Mouse (Mus musculus) testis, adult 2 months (tissue): ENCODE data around the gene Chac1. TPM values are rescaled to one million over a fixed set of nuclear protein-coding genes. Genes with fewer than 3 reads are reported as not detected.

Experiments used
- H3K27ac ChIP-seq: fragments of 200-500 bp; 2 replicates; pipeline ENCODE4 v1.5.1; 2012; ENCODE audit warnings: low read depth, low read length; ENCODE audit not compliant: control insufficient read depth, insufficient read depth
- H3K27me3 ChIP-seq: fragments of 200-500 bp; 2 replicates; pipeline ENCODE4 v1.6.1; 2012; ENCODE audit warnings: mild to moderate bottlenecking, low read length, moderate library complexity; ENCODE audit not compliant: control insufficient read depth, insufficient read depth
- H3K36me3 ChIP-seq: fragments of 200-500 bp; 2 replicates; pipeline ENCODE4 v1.6.1; 2012; ENCODE audit warnings: mild to moderate bottlenecking, low read length; ENCODE audit not compliant: control insufficient read depth, insufficient read depth
- H3K4me1 ChIP-seq: fragments of 200-500 bp; 2 replicates; pipeline ENCODE4 v1.6.1; 2012; ENCODE audit warnings: low read length; ENCODE audit not compliant: control insufficient read depth, insufficient read depth
- H3K4me3 ChIP-seq: fragments of 200-500 bp; 2 replicates; pipeline ENCODE4 v1.5.1; 2012; ENCODE audit warnings: low read depth, mild to moderate bottlenecking, low read length, moderate library complexity, mixed read lengths; ENCODE audit not compliant: control insufficient read depth
- CTCF ChIP-seq: fragments of 200-500 bp; IDR thresholded peaks from 2 replicates; pipeline ENCODE4 v1.5.1; 2012; ENCODE audit warnings: low read depth, mild to moderate bottlenecking, inconsistent platforms, low read length, moderate library complexity; ENCODE audit not compliant: control insufficient read depth, insufficient read depth, insufficient replicate concordance
- POLR2A ChIP-seq: fragments of 200-500 bp; IDR thresholded peaks from 2 replicates; pipeline ENCODE4 v1.6.1; 2012; ENCODE audit warnings: low read depth, mild to moderate bottlenecking, inconsistent platforms, low read length, moderate library complexity; ENCODE audit not compliant: control insufficient read depth
- polyA plus RNA-seq: library from polyadenylated mRNA; depleted of rRNA; stranded (reverse); fragments of >200 nt; gene quantifications from 2 replicates; pipeline ENCODE4 v1.2.3, GENCODE M21; 2012; rRNA removed

Gene Chac1
- polyA plus RNA-seq = 3.5 and 3.6 TPM in 2 replicates

GRCm38 (mm10) chr2:119350555-119351486 lies at the start of gene Chac1:
Gene Chac1 (plus strand): TSS chr2:119351229.
- Histone ChIP-seq H3K27ac (no peak within 1 kb of the TSS), H3K27me3 (no peaks in the 10 kb centered on the region; the same call in 1 of the 2 replicates)

GRCm38 (mm10) chr2:119302876-119303275 lies 48.2 kb upstream of the Chac1 start:
- Histone ChIP-seq H3K27ac (no peak overlapping the region), H3K36me3 (no peaks in the 10 kb centered on the region), H3K27me3 (no peaks in the 10 kb centered on the region), H3K4me1 (peaks cover 24% of the 10 kb centered on the region), H3K4me3 (no peak overlapping the region)
- TF ChIP-seq POLR2A = no peak
- no peak for TF ChIP-seq CTCF

More at GRCm38 (mm10) chr2:119350555-119351486, at the start of gene Chac1:
- TF ChIP-seq CTCF = no peak
- no peak for TF ChIP-seq POLR2A
- Histone ChIP-seq H3K4me1 (peaks cover 22% of the 10 kb centered on the region), H3K4me3 (peak within 1 kb of the TSS; percentile 69), H3K36me3 (no peaks in the 10 kb centered on the region)

GRCm38 (mm10) chr2:119304391-119304790 lies 46.6 kb upstream of the Chac1 start:
- no peaks in the 10 kb centered on the region for H3K36me3 ChIP-seq
- TF ChIP-seq POLR2A = no peak
- TF ChIP-seq CTCF = no peak
- H3K27me3 ChIP-seq = no peaks in the 10 kb centered on the region
- peaks cover 24% of the 10 kb centered on the region for H3K4me1 ChIP-seq
- no peak overlapping the region for H3K4me3 ChIP-seq
- no peak overlapping the region for H3K27ac ChIP-seq

- no peaks in the 10 kb centered on the region for H3K27me3 ChIP-seq
Measured at GRCm38 (mm10) chr2:119304798-119305208, 46.2 kb upstream of the Chac1 start.

GRCm38 (mm10) chr2:119311544-119311943 lies 39.5 kb upstream of the Chac1 start:
- TF ChIP-seq CTCF (no peak), POLR2A (no peak)
- Histone ChIP-seq H3K4me3 (no peak overlapping the region), H3K27ac (no peak overlapping the region), H3K4me1 (no peaks in the 10 kb centered on the region), H3K27me3 (no peaks in the 10 kb centered on the region), H3K36me3 (no peaks in the 10 kb centered on the region)

More at GRCm38 (mm10) chr2:119304798-119305208, 46.2 kb upstream of the Chac1 start:
- no peaks in the 10 kb centered on the region for H3K36me3 ChIP-seq
- TF ChIP-seq CTCF (no peak), POLR2A (no peak)
- H3K27ac ChIP-seq = peak overlapping the region; percentile 17; the same call in 1 of the 2 replicates
- no peak overlapping the region for H3K4me3 ChIP-seq
- peaks cover 21% of the 10 kb centered on the region for H3K4me1 ChIP-seq

- Histone ChIP-seq H3K27me3 (no peaks in the 10 kb centered on the region), H3K4me1 (no peaks in the 10 kb centered on the region), H3K27ac (no peak overlapping the region), H3K4me3 (no peak overlapping the region), H3K36me3 (no peaks in the 10 kb centered on the region)
- no peak for TF ChIP-seq POLR2A
- no peak for TF ChIP-seq CTCF
Measured at GRCm38 (mm10) chr2:119312380-119312958, 38.6 kb upstream of the Chac1 start.

- H3K4me3 ChIP-seq = no peak overlapping the region
- no peak overlapping the region for H3K27ac ChIP-seq
- H3K27me3 ChIP-seq = no peaks in the 10 kb centered on the region
- no peak for TF ChIP-seq CTCF
- no peak for TF ChIP-seq POLR2A
- no peaks in the 10 kb centered on the region for H3K36me3 ChIP-seq
- H3K4me1 ChIP-seq = no peaks in the 10 kb centered on the region
Measured at GRCm38 (mm10) chr2:119313780-119314479, 37.1 kb upstream of the Chac1 start.
